Mouse (Mus musculus) small intestine, adult 2 months (tissue): ENCODE results near the gene Mcf2. TPM values are rescaled to one million over a fixed set of nuclear protein-coding genes. Genes with fewer than 3 reads are reported as not detected.

Source experiments
- H3K27ac ChIP-seq: fragments of 200-500 bp; 2 replicates; pipeline ENCODE4 v1.5.1; 2012; ENCODE audit warnings: low read depth, low read length, control low read depth, inconsistent platforms; ENCODE audit not compliant: insufficient read depth
- H3K27me3 ChIP-seq: fragments of 200-500 bp; 2 replicates; pipeline ENCODE4 v1.6.1; 2012; ENCODE audit warnings: mild to moderate bottlenecking, moderate library complexity, low read length, inconsistent platforms; ENCODE audit not compliant: control insufficient read depth, insufficient read depth
- H3K36me3 ChIP-seq: fragments of 200-500 bp; 2 replicates; pipeline ENCODE4 v1.6.1; 2012; ENCODE audit warnings: mild to moderate bottlenecking, low read length, control low read depth, inconsistent platforms; ENCODE audit not compliant: control insufficient read depth, insufficient read depth
- H3K4me1 ChIP-seq: fragments of 200-500 bp; 2 replicates; pipeline ENCODE4 v1.6.1; 2012; ENCODE audit warnings: low read length, inconsistent platforms, mixed read lengths; ENCODE audit not compliant: control insufficient read depth, insufficient read depth, insufficient read length
- H3K4me3 ChIP-seq: fragments of 200-500 bp; 2 replicates; pipeline ENCODE4 v1.5.1; 2012; ENCODE audit warnings: low read depth, mild to moderate bottlenecking, control low read depth, inconsistent platforms, low read length, moderate library complexity
- CTCF ChIP-seq: fragments of 200-500 bp; IDR thresholded peaks from 2 replicates; pipeline ENCODE4 v1.5.1; 2012; ENCODE audit warnings: low read depth, mild to moderate bottlenecking, control low read depth, inconsistent platforms, low read length, moderate library complexity, mixed read lengths; ENCODE audit not compliant: insufficient replicate concordance, insufficient read length; ENCODE audit errors: extremely low read depth
- POLR2A ChIP-seq: fragments of 200-500 bp; IDR thresholded peaks from 2 replicates; pipeline ENCODE4 v1.6.1; 2012; ENCODE audit warnings: low read depth, mild to moderate bottlenecking, control low read depth, inconsistent platforms, low read length, moderate library complexity
- WGBS: fragments of 180-500 bp; shearing (Covaris S2); methylation state at CpG from one replicate; pipeline ENCODE4 v1.1.7; 2018; 5-methylcytosine and 5-hydroxymethylcytosine counted together
- polyA plus RNA-seq: library from polyadenylated mRNA; depleted of rRNA; stranded (reverse); fragments of >200 nt; gene quantifications from 2 replicates; pipeline ENCODE4 v1.2.3, GENCODE M21; 2012; rRNA removed

The Mcf2 gene
- polyA plus RNA-seq = not detected in 2 replicates

DNA sequence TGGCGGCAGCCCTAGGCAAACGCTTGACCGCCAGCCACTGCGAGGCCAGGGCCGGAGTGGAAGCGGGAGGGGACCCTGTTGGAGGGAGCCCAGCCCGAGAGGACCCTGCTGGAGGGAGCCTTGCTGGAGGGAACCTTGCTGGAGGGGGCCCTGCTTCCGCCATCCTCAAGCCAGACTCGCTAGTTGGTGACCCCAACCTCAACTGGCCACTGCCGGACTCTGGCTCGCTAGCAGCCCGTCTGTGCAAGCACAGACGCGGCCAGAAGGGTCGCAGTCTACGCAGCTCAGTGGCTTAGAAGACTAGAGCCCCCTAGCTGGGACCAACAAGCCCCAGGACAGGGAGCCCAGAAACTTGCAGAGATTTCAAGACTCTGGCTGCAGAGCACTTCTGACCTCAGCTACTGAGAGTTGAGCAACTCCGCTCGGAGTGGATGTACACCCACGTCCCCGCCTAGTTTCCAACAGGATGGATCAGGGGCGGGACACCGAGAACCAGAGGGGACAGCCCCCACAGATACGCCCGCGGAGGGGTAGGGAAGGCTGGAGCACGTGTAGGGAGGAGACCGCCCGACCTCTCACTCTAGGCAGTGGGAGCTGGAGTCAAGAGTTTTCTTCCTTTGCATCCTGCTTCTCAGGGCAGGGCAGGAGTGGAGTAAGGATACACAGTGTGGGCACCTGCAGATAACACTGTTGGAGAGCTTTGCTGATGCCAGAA, at the start of gene Mcf2:
TSS of gene Mcf2 (minus strand) at position 346 of the 715 bp plus-strand sequence.
- H3K27me3 ChIP-seq = no peaks in the 10 kb centered on the region
- WGBS = 5% methylated on average over 28 of the region's 28 CpGs
- H3K4me3 ChIP-seq = no peak within 1 kb of the TSS
- H3K27ac ChIP-seq = no peak within 1 kb of the TSS
- H3K4me1 ChIP-seq = no peaks in the 10 kb centered on the region
- no peak for TF ChIP-seq CTCF
- TF ChIP-seq POLR2A = no peak
- H3K36me3 ChIP-seq = no peaks in the 10 kb centered on the region

DNA sequence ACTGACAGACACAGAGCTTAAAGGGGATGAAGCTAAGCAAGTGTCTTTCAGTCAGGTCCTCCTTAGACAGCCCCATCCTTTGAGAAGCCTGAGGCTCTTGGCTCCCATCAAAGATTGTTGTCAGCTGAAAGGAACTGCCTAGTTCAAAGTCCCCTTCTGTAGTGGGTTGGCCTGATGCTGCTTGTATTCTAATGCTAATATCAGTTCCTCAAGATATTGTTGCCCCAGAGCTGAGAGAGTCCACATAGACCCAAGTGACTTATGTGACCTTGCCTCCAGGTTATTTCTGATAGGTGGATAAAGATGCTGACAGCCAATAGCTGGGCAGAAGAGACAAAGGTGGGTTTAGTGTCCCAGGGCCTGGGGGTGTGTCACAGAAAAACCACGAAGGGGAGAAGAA, 8.8 kb upstream of the Mcf2 start:
- TF ChIP-seq CTCF = no peak
- no peak for TF ChIP-seq POLR2A
- no peaks in the 10 kb centered on the region for H3K27me3 ChIP-seq
- no peaks in the 10 kb centered on the region for H3K36me3 ChIP-seq
- H3K4me3 ChIP-seq = no peak overlapping the region
- no peaks in the 10 kb centered on the region for H3K4me1 ChIP-seq
- no peak overlapping the region for H3K27ac ChIP-seq
- 15% methylated on average over 1 of the region's 1 CpGs for WGBS

DNA sequence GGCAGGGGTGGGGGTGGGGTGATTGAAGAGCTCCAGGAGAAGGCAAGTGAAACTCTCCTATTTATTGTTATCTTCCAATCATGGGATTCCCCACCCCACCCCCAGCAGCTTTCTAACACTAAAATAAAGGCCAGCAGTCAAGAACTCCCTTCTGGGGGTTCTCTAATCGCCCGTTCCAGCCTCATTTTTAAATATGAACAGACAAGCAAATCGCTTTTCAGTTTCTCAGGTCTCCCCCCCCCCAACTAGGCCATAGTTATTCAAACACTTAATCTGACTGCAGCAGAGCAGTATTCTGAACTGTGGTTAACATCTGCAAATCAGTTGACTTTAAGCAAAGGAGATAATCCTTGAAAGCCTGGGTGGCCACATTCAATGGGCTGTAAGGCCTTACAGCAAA, 3.7 kb upstream of the Mcf2 start:
- H3K4me3 ChIP-seq = no peak overlapping the region
- no peak for TF ChIP-seq CTCF
- TF ChIP-seq POLR2A = no peak
- no peak overlapping the region for H3K27ac ChIP-seq
- no peaks in the 10 kb centered on the region for H3K27me3 ChIP-seq
- 82% methylated on average over 3 of the region's 3 CpGs for WGBS
- no peaks in the 10 kb centered on the region for H3K36me3 ChIP-seq
- no peaks in the 10 kb centered on the region for H3K4me1 ChIP-seq

DNA sequence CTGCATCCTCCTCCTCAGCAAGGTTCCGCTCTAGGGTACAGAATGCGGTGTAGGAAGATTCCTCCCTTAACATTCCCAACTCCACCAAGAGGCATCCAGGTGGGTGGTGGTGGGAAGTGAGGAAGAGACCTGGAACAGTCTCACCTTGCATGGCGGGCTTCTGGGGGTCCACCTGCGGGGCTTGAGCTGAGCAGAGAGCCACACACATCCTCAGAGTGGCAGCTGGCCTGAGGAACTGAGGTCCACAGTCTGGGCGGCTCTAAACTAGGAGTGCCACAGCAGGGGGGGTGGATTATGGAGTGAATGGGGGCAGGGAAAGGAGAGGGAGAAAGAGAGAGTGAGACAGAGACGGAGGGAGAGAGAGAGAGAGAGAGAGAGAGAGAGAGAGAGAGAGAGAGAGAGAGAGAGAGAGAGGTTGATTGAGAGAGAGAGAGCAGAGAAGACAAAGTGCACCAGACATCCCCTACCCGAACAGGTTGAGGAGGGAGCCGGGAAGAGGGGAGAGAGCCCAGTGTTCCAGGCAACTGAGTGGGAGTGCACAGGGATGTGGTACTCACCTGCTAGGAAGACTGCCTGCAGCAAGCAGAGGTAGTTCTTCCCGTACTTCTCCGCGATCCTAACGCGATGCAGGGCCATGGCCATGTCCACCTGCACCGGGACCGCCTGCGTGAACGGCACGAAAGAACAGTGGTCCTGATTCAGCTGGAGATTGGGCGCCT, 705 bp downstream of the Mcf2 start:
- Histone ChIP-seq H3K27me3 (no peaks in the 10 kb centered on the region), H3K4me1 (no peaks in the 10 kb centered on the region), H3K36me3 (no peaks in the 10 kb centered on the region), H3K4me3 (no peak overlapping the region), H3K27ac (no peak overlapping the region)
- TF ChIP-seq POLR2A (no peak), CTCF (no peak)
- 13% methylated on average over 19 of the region's 19 CpGs for WGBS

DNA sequence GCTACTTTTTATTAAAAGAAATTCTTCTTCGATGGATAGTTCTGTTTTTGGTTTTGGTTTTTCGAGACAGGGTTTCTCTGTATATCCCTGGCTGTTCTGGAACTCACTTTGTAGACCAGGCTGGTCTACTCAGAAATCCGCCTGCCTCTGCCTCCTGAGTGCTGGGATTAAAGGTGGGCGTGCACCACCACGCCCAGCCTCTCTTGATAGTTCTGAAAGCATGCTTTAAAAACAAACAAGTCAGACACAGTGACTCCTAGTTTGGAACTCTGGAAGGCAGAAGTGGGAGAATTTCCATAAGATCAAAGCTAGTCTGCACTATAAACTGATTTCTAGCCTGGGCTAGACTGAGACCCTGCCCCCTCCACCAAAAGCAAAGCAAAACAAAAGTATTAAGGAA, 8.8 kb downstream of the Mcf2 start:
- no peaks in the 10 kb centered on the region for H3K27me3 ChIP-seq
- H3K27ac ChIP-seq = no peak overlapping the region
- TF ChIP-seq CTCF (no peak), POLR2A (no peak)
- WGBS = 84% methylated on average over 5 of the region's 5 CpGs
- no peaks in the 10 kb centered on the region for H3K36me3 ChIP-seq
- no peak overlapping the region for H3K4me3 ChIP-seq
- H3K4me1 ChIP-seq = no peaks in the 10 kb centered on the region

DNA sequence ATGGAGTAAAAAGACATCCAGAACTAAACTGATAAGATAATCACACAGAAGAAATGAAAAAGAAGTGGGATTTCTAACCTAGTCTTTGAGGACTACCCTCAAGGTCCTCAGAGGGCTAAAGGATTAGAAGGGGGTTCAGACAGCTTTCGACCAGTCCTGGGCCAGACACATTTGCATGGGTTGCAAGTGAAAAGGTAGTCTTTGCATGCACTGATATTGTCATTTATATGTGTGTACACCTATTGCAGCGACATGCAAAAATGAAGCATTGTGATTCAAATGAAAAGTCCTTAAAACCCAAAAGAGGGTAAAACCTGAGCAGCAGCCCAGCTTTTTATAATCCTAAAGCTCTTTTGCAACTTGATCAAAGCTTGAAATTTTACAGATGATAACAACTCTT, 9.4 kb downstream of the Mcf2 start:
- no peak overlapping the region for H3K27ac ChIP-seq
- H3K27me3 ChIP-seq = no peaks in the 10 kb centered on the region
- no peaks in the 10 kb centered on the region for H3K36me3 ChIP-seq
- H3K4me3 ChIP-seq = no peak overlapping the region
- TF ChIP-seq POLR2A = no peak
- TF ChIP-seq CTCF = no peak
- WGBS = 77% methylated on average over 2 of the region's 2 CpGs
- no peaks in the 10 kb centered on the region for H3K4me1 ChIP-seq

DNA sequence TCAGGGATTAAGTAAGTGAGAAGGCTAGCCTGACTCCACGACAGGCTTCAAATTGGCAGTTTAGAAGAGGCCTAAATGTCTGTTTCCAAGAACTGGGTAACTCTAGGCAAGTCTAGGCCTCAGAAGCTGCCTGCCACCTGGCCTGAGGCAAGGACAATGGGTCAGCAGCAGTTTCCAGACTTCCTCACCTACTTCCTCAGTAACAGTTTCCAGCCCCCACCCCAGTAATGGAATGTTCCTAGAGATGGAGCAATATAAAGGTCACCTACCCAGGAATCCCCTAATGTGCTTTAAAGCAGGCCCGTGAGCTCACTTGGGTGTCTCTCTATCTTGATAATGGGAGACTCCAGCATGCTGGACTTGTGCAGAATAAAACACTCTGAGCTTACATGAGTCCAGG, 10.1 kb downstream of the Mcf2 start:
- TF ChIP-seq POLR2A (no peak), CTCF (no peak)
- no peak overlapping the region for H3K4me3 ChIP-seq
- H3K27ac ChIP-seq = no peak overlapping the region
- H3K27me3 ChIP-seq = no peaks in the 10 kb centered on the region
- no peaks in the 10 kb centered on the region for H3K4me1 ChIP-seq
- WGBS = 78% methylated on average over 2 of the region's 2 CpGs
- H3K36me3 ChIP-seq = no peaks in the 10 kb centered on the region
